Mouse (Mus musculus) spleen, adult 2 months (tissue): ENCODE data around the gene A130010J15Rik. TPM values are rescaled to one million over a fixed set of nuclear protein-coding genes. Genes with fewer than 3 reads are reported as not detected.
A peak's percentile ranks its signal among the peaks of the same experiment; 100 is the strongest.

Experiments
- DNase-seq, 2 experiments: peaks; one replicate each; pipeline versions ENCODE4 v3.0.0 to v3.0.0-alpha.2; 2012 to 2021; ENCODE audit warnings: low spot score in 2 of 2, low read depth in 1 of 2
- H3K27ac ChIP-seq: fragments of 200-500 bp; 2 replicates; pipeline ENCODE4 v1.5.1; 2012; ENCODE audit warnings: low read length, inconsistent platforms; ENCODE audit not compliant: insufficient read depth
- H3K27me3 ChIP-seq: fragments of 200-500 bp; 2 replicates; pipeline ENCODE4 v1.6.1; 2012; ENCODE audit warnings: mild to moderate bottlenecking, moderate library complexity, low read length, inconsistent platforms; ENCODE audit not compliant: control insufficient read depth, insufficient read depth
- H3K36me3 ChIP-seq: fragments of 200-500 bp; 2 replicates; pipeline ENCODE4 v1.6.1; 2012; ENCODE audit warnings: mild to moderate bottlenecking, low read length, inconsistent platforms; ENCODE audit not compliant: control insufficient read depth, insufficient read depth
- H3K4me1 ChIP-seq: fragments of 200-500 bp; 2 replicates; pipeline ENCODE4 v1.6.1; 2011; ENCODE audit warnings: inconsistent platforms; ENCODE audit not compliant: control insufficient read depth, insufficient read depth, insufficient read length
- H3K4me3 ChIP-seq: fragments of 200-500 bp; 2 replicates; pipeline ENCODE4 v1.5.1; 2011; ENCODE audit warnings: mild to moderate bottlenecking, inconsistent platforms; ENCODE audit not compliant: insufficient read depth, insufficient read length; ENCODE audit errors: extremely low read depth
- CTCF ChIP-seq: fragments of 200-500 bp; IDR thresholded peaks from 2 replicates; pipeline ENCODE4 v1.5.1; 2011; ENCODE audit warnings: mild to moderate bottlenecking, inconsistent platforms; ENCODE audit not compliant: insufficient read depth, insufficient read length, insufficient replicate concordance; ENCODE audit errors: extremely low read depth
- POLR2A ChIP-seq: fragments of 200-500 bp; IDR thresholded peaks from 2 replicates; pipeline ENCODE4 v1.6.1; 2011; ENCODE audit warnings: low read depth, low read length, inconsistent platforms
- WGBS: fragments of 180-500 bp; shearing (Covaris S2); methylation state at CpG from one replicate; pipeline ENCODE4 v1.1.7; 2018; 5-methylcytosine and 5-hydroxymethylcytosine counted together
- polyA plus RNA-seq: library from polyadenylated mRNA; depleted of rRNA; stranded (reverse); fragments of >200 nt; gene quantifications from 2 replicates; pipeline ENCODE4 v1.2.3, GENCODE M21; 2012

The A130010J15Rik gene
- polyA plus RNA-seq, 1 experiment, result 1.8 TPM

- 9% methylated on average over 30 of the region's 30 CpGs for WGBS
- no peak for TF ChIP-seq POLR2A
- no peak for TF ChIP-seq CTCF
- no peaks in the 10 kb centered on the region; the same call in 1 of the 2 replicates for H3K27me3 ChIP-seq
- H3K36me3 ChIP-seq, result no peaks in the 10 kb centered on the region
- no peaks in the 10 kb centered on the region; the same call in 1 of the 2 replicates for H3K4me1 ChIP-seq
- H3K4me3 ChIP-seq, result peak within 1 kb of the TSS; percentile 44; the same call in 1 of the 2 replicates
- H3K27ac ChIP-seq, result no peak within 1 kb of the TSS
- peak in 1 of 2 experiments; percentile 37 for DNase-seq
Measured at GRCm38 (mm10) chr1:193152872-193153271, 15.0 kb upstream of the A130010J15Rik start, which contains the start of gene Irf6. Gene Irf6, plus strand, starts transcription at chr1:193153111.

GRCm38 (mm10) chr1:193153561-193153960, 14.3 kb upstream of the A130010J15Rik start:
- no peak overlapping the region for H3K4me3 ChIP-seq
- H3K27me3 ChIP-seq, result no peaks in the 10 kb centered on the region; the same call in 1 of the 2 replicates
- 78% methylated on average over 16 of the region's 16 CpGs for WGBS
- no peaks in the 10 kb centered on the region for H3K36me3 ChIP-seq
- no peaks in the 10 kb centered on the region; the same call in 1 of the 2 replicates for H3K4me1 ChIP-seq
- no peak overlapping the region for H3K27ac ChIP-seq
- TF ChIP-seq CTCF, result no peak
- no peak for TF ChIP-seq POLR2A
- DNase-seq, result no peak

- H3K4me1 ChIP-seq, result peaks cover 8% of the 10 kb centered on the region
- no peak for TF ChIP-seq CTCF
- TF ChIP-seq POLR2A, result no peak
- no peak for DNase-seq
- no peaks in the 10 kb centered on the region for H3K36me3 ChIP-seq
- H3K27me3 ChIP-seq, result no peaks in the 10 kb centered on the region; the same call in 1 of the 2 replicates
- H3K27ac ChIP-seq, result no peak overlapping the region
- no peak overlapping the region for H3K4me3 ChIP-seq
- WGBS, result 68% methylated on average over 15 of the region's 15 CpGs
Measured at GRCm38 (mm10) chr1:193156316-193157110, 11.3 kb upstream of the A130010J15Rik start.

GRCm38 (mm10) chr1:193157111-193157492, 10.7 kb upstream of the A130010J15Rik start:
- H3K4me1 ChIP-seq, result peaks cover 8% of the 10 kb centered on the region
- no peak overlapping the region for H3K27ac ChIP-seq
- no peaks in the 10 kb centered on the region for H3K36me3 ChIP-seq
- no peak overlapping the region for H3K4me3 ChIP-seq
- 89% methylated on average over 8 of the region's 8 CpGs for WGBS
- no peaks in the 10 kb centered on the region; the same call in 1 of the 2 replicates for H3K27me3 ChIP-seq
- no peak for DNase-seq
- no peak for TF ChIP-seq POLR2A
- TF ChIP-seq CTCF, result no peak

- DNase-seq, result no peak
- H3K4me1 ChIP-seq, result peaks cover 8% of the 10 kb centered on the region; the same call in 1 of the 2 replicates
- no peaks in the 10 kb centered on the region for H3K27me3 ChIP-seq
- no peaks in the 10 kb centered on the region for H3K36me3 ChIP-seq
- no peak for TF ChIP-seq CTCF
- TF ChIP-seq POLR2A, result no peak
- H3K4me3 ChIP-seq, result no peak overlapping the region
- 48% methylated on average over 3 of the region's 3 CpGs for WGBS
- H3K27ac ChIP-seq, result peak overlapping the region; percentile 13; the same call in 1 of the 2 replicates
Measured at GRCm38 (mm10) chr1:193159163-193159562, 8.7 kb upstream of the A130010J15Rik start.

- DNase-seq, result peak in 1 of 2 experiments; percentile 19
- WGBS, result 9% methylated on average over 1 of the region's 1 CpGs
- H3K4me3 ChIP-seq, result no peak overlapping the region
Measured at GRCm38 (mm10) chr1:193159613-193160012, 8.2 kb upstream of the A130010J15Rik start.

More at GRCm38 (mm10) chr1:193159613-193160012, 8.2 kb upstream of the A130010J15Rik start:
- Histone ChIP-seq H3K27me3 (no peaks in the 10 kb centered on the region), H3K36me3 (no peaks in the 10 kb centered on the region), H3K27ac (peak overlapping the region; percentile 46; the same call in 1 of the 2 replicates), H3K4me1 (peaks cover 8% of the 10 kb centered on the region; the same call in 1 of the 2 replicates)
- no peak for TF ChIP-seq POLR2A
- TF ChIP-seq CTCF, result no peak
